Mouse (Mus musculus) WW6 (cell line): Measurements from ENCODE around the gene Eefsec.

ENCODE experiments used
- DNase-seq: peaks from one replicate; pipeline ENCODE4 v3.0.0-alpha.2; 2013; ENCODE audit warnings: low read depth, low spot score

Eefsec gene

GRCm38 (mm10) chr6:88343485-88344450 lies 102.6 kb downstream of the Eefsec start:
- no peak for DNase-seq

- no peak for DNase-seq
Observed at GRCm38 (mm10) chr6:88342965-88343364, 103.4 kb downstream of the Eefsec start.

- DNase-seq: no peak
Observed at GRCm38 (mm10) chr6:88341182-88341581, 105.2 kb downstream of the Eefsec start.

GRCm38 (mm10) chr6:88340761-88341160 lies 105.6 kb downstream of the Eefsec start:
- no peak for DNase-seq

- DNase-seq: no peak
Observed at GRCm38 (mm10) chr6:88329336-88329735, 117.0 kb downstream of the Eefsec start.

GRCm38 (mm10) chr6:88321879-88322278 lies 124.5 kb downstream of the Eefsec start:
- DNase-seq: no peak

- no peak for DNase-seq
Observed at GRCm38 (mm10) chr6:88321253-88321652, 125.1 kb downstream of the Eefsec start.

- DNase-seq: no peak
Observed at GRCm38 (mm10) chr6:88319735-88320134, 126.6 kb downstream of the Eefsec start.

GRCm38 (mm10) chr6:88315295-88315694 lies 131.0 kb downstream of the Eefsec start:
- no peak for DNase-seq

- DNase-seq: no peak
Observed at GRCm38 (mm10) chr6:88313937-88314336, 132.4 kb downstream of the Eefsec start.

GRCm38 (mm10) chr6:88311593-88311992 lies 134.7 kb downstream of the Eefsec start:
- DNase-seq: no peak

GRCm38 (mm10) chr6:88306100-88306746 lies 140.1 kb downstream of the Eefsec start:
- no peak for DNase-seq

- DNase-seq: no peak
Observed at GRCm38 (mm10) chr6:88301234-88301633, 145.1 kb downstream of the Eefsec start.

- no peak for DNase-seq
Observed at GRCm38 (mm10) chr6:88299491-88299890, 146.8 kb downstream of the Eefsec start.

GRCm38 (mm10) chr6:88292274-88292909 lies 153.9 kb downstream of the Eefsec start:
- no peak for DNase-seq

- no peak for DNase-seq
Observed at GRCm38 (mm10) chr6:88290129-88290766, 156.1 kb downstream of the Eefsec start.

GRCm38 (mm10) chr6:88278141-88278540 lies 168.2 kb downstream of the Eefsec start:
- no peak for DNase-seq

GRCm38 (mm10) chr6:88277242-88277641 lies 169.1 kb downstream of the Eefsec start:
- no peak for DNase-seq

- no peak for DNase-seq
Observed at GRCm38 (mm10) chr6:88276221-88276620, 170.1 kb downstream of the Eefsec start.

- no peak for DNase-seq
Observed at GRCm38 (mm10) chr6:88274623-88275022, 171.7 kb downstream of the Eefsec start.

GRCm38 (mm10) chr6:88267970-88268369 lies 178.4 kb downstream of the Eefsec start:
- no peak for DNase-seq

- DNase-seq: no peak
Observed at GRCm38 (mm10) chr6:88267068-88267467, 179.3 kb downstream of the Eefsec start.
